Mouse (Mus musculus): ENCODE measurements at regions not wholly inside any gene's neighbourhood (a gene's known extent, or its start where the extent isn't known, plus 50 kb on each side); places are given as distances from the start of the nearest gene placed in this dataset.

GRCm38 (mm10) chr1:7494096-7494495 lies 2686.4 kb downstream of the Gm37988 start:
- Histone ChIP-seq H3K4me3 (no peak overlapping the region), H3K27ac (no peak overlapping the region)
- no peak for DNase-seq (ENCODE audit: extremely low spot score in 1 of 2, low spot score in 2 of 2)
- no peak for TF ChIP-seq CTCF (IDR thresholded peaks at IDR 0.05)
- intact Hi-C loops (cut with DNase I), result no loop called here

DNA sequence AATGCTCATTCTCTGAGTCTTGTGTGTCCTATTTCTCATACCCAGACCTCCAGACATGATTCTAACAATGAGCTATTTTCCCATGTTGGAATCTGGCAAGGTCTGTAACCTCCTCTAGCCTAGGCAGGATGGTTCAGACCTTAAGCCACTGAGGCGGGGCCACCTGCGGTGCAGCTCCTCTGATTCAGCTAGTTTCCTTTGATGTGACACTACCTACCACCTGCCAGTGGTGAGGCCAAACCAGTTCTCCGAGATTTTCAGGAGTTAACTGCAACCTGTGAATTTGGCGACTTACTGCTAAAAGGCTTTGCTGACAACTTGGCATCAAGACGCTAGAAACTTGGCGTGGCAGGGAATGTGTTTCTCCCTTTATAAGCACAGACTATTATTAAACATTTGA lies 2691.3 kb downstream of the Gm37988 start:
- Histone ChIP-seq H3K4me3 (no peak overlapping the region), H3K27ac (no peak overlapping the region)
- intact Hi-C loops (cut with DNase I), result no loop called here
- DNase-seq (ENCODE audit: extremely low spot score in 1 of 2, low spot score in 2 of 2), result no peak
- TF ChIP-seq CTCF (IDR thresholded peaks at IDR 0.05), result no peak

- intact Hi-C loops (cut with DNase I), result no loop called here
These were observed 2694.7 kb downstream of the Gm37988 start for GRCm38 (mm10) chr1:7502363-7502762.

GRCm38 (mm10) chr1:7518791-7519190 lies 2711.1 kb downstream of the Gm37988 start:
- no peak overlapping the region for H3K27ac ChIP-seq
- H3K4me3 ChIP-seq, result no peak overlapping the region
- intact Hi-C loops (cut with DNase I), result no loop called here
- no peak for DNase-seq (ENCODE audit: extremely low spot score in 1 of 2, low spot score in 2 of 2)
- TF ChIP-seq CTCF (IDR thresholded peaks at IDR 0.05), result no peak

More at GRCm38 (mm10) chr1:7502363-7502762, 2694.7 kb downstream of the Gm37988 start:
- no peak for TF ChIP-seq CTCF (IDR thresholded peaks at IDR 0.05)
- no peak for DNase-seq (ENCODE audit: extremely low spot score in 1 of 2, low spot score in 2 of 2)
- Histone ChIP-seq H3K27ac (no peak overlapping the region), H3K4me3 (no peak overlapping the region)

DNA sequence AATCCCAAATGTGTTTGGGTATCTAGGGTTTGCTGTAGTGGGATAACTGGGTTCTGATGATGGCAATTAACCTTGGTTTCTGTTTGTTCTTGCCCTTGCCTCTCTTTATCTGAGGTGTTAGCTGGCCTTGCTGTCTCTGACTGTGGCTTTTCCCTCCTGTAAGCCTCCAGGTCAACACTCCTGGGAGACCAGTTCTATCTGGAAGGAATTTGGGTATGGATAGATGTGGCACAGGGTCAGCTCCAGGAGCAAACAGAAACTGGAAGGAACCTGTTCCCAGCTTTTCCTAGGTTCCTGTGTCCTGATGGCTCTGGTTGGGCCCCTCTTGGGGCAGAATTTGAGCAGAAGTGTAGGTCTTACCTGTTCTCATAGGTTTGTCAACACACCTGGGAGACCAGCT lies 2725.8 kb downstream of the Gm37988 start:
- Histone ChIP-seq H3K4me3 (no peak overlapping the region), H3K27ac (no peak overlapping the region)
- DNase-seq (ENCODE audit: extremely low spot score in 1 of 2, low spot score in 2 of 2), result no peak
- TF ChIP-seq CTCF (IDR thresholded peaks at IDR 0.05), result no peak
- intact Hi-C loops (cut with DNase I), result no loop called here

DNA sequence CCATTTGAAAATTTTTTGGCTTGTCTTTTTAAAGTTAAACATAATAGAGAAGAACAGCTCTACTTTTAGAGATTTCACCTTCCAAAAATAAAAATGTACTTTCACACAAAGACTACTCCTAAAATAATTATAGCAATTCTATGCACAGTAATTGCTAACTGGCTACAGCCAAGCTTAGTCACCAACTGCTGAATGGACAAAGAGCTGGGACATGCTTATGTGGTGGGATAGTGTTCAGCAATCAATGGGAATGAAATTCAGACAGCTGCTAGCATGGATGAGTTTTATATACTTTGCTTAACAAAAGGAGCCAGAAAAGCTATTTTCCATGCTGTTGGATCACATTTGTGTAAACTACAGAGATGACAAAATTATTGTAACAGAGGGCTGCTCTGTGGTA lies 2727.5 kb downstream of the Gm37988 start:
- H3K27ac ChIP-seq, result no peak overlapping the region
- H3K4me3 ChIP-seq, result no peak overlapping the region
- DNase-seq (ENCODE audit: extremely low spot score in 1 of 2, low spot score in 2 of 2), result no peak
- intact Hi-C loops (cut with DNase I), result no loop called here
- no peak for TF ChIP-seq CTCF (IDR thresholded peaks at IDR 0.05)

GRCm38 (mm10) chr1:7543492-7543891 lies 2735.8 kb downstream of the Gm37988 start:
- peak; percentile 57 for TF ChIP-seq CTCF (IDR thresholded peaks at IDR 0.05)
- Histone ChIP-seq H3K27ac (no peak overlapping the region), H3K4me3 (no peak overlapping the region)
- no peak for DNase-seq (ENCODE audit: extremely low spot score in 1 of 2, low spot score in 2 of 2)
- intact Hi-C loops (cut with DNase I), result loop anchor here (5.0 kb wide), 2 partner anchors 146 to 1999 kb away; no protein-coding TSS in a partner anchor

DNA sequence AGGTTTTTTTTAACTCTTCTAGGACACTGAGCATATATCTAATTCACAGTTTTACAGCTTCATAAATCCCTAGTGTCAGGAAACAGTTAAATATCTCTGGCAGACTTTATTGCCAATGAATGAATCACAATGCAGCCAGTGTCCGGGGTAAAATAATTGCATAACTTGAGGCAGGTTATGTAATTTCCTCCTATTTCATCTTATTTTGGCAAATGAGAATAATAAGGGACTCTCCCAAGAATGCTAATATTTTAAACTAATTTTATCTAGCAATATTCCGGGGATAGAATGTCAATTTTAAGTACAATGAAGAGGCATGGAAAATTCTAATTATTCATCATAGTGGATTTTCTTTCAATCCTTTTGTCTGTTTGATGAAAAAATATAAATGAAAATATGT lies 2740.6 kb downstream of the Gm37988 start:
- Histone ChIP-seq H3K27ac (no peak overlapping the region), H3K4me3 (no peak overlapping the region)
- intact Hi-C loops (cut with DNase I), result no loop called here
- DNase-seq (ENCODE audit: extremely low spot score in 1 of 2, low spot score in 2 of 2), result no peak
- TF ChIP-seq CTCF (IDR thresholded peaks at IDR 0.05), result no peak

DNA sequence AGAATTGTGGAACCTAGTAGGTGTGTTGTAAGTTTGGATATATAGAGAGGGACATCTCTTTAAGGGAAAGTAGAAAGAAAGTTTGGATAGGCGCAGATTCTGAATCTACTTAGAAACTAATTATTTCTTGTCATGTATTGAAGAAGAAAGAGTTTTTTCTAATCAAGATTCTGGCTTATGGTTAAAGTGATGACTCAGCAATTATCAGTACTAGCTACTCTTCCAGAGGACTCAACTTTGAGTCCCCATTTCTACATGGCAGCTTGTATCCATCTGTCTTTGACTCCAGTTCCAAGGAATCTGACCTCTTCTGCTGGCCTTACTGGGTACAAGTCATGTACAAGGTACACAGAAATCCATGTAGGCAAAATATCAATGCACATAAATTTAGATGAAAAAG lies 2767.1 kb downstream of the Gm37988 start:
- no peak for DNase-seq (ENCODE audit: extremely low spot score in 1 of 2, low spot score in 2 of 2)
- Histone ChIP-seq H3K27ac (no peak overlapping the region), H3K4me3 (no peak overlapping the region)
- TF ChIP-seq CTCF (IDR thresholded peaks at IDR 0.05), result no peak
- intact Hi-C loops (cut with DNase I), result no loop called here

DNA sequence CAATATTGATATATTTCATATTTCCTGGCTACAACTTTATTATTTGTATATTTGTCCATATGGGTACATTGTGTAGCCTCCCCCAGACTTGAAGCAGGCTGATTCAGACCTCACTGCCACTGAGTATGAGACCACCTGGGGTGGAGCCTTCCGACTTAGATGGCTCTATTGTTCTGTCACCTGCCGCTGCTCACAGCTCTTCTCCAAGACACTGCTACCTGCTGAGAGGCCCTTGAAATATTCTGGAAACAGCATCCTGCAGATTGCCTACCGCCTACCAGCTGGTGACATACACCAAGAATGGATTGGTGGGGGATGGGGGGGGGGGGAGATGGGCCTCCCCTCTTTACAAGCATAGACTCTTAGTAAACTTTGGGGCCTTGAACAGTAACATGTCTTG lies 2778.7 kb downstream of the Gm37988 start:
- intact Hi-C loops (cut with DNase I), result no loop called here
- TF ChIP-seq CTCF (IDR thresholded peaks at IDR 0.05), result no peak

DNA sequence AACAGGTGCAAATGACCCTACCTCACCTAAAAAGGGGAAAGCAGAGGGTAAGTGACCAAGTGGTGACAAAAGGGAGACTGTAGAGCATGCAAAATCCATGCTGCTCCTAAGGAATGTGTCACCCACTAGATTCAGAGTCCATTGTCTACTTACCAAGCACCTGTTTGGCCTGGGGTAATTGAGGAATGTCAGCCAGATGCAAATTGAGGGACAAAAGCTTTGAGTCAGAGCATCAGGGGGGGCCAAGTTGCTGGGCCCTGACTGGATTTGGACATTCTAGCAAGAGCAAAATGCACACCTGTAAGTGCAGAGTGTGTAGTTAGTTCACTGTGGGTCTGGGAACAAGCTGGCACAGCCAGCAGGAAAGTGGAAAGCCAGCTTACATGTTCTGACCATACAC lies 2783.6 kb downstream of the Gm37988 start:
- H3K27ac ChIP-seq, result no peak overlapping the region
- DNase-seq (ENCODE audit: extremely low spot score in 1 of 2, low spot score in 2 of 2), result no peak
- no peak overlapping the region for H3K4me3 ChIP-seq
- TF ChIP-seq CTCF (IDR thresholded peaks at IDR 0.05), result no peak
- intact Hi-C loops (cut with DNase I), result no loop called here

More for the DNA sequence above, 2778.7 kb downstream of the Gm37988 start:
- no peak for DNase-seq (ENCODE audit: extremely low spot score in 1 of 2, low spot score in 2 of 2)
- no peak overlapping the region for H3K27ac ChIP-seq
- H3K4me3 ChIP-seq, result no peak overlapping the region
